Mouse (Mus musculus): ENCODE results near the gene Stx2.
"Not testable (repeated sequence)": the region's sequence is repeated elsewhere in the genome, so short reads cannot be mapped to it uniquely, and the experiment has no call there.

- TF ChIP-seq CTCF (conservative IDR thresholded peaks at IDR 0.05; ENCODE audit: low read length): peak; percentile 68
- not testable (repeated sequence) for TF ChIP-seq NANOG (IDR thresholded peaks at IDR 0.05; ENCODE audit: borderline replicate concordance, low read length)
These were observed 54.0 kb downstream of the Stx2 start for GRCm38 (mm10) chr5:128954371-128954770.
